Mouse (Mus musculus): ENCODE measurements around the gene Hist1h2bc.

GRCm38 (mm10) chr13:23728472-23729191 is 44.6 kb downstream of the Hist1h2bc start:
- no peak for TF ChIP-seq EP300 (IDR thresholded peaks at IDR 0.05; ENCODE audit: low read depth)
- TF ChIP-seq CTCF (IDR thresholded peaks at IDR 0.05; ENCODE audit: low read depth), result no peak

All from liver, postnatal 0 days (tissue).